Mouse (Mus musculus): Measurements from ENCODE around the gene Sbk3.

- no peak for TF ChIP-seq EP300 (IDR thresholded peaks at IDR 0.05; ENCODE audit: low read depth)
- no peak for TF ChIP-seq CTCF (IDR thresholded peaks at IDR 0.05; ENCODE audit: low read depth)
These were observed 25.3 kb upstream of the Sbk3 start, which contains the start of gene Zfp579 for GRCm38 (mm10) chr7:4996003-4996895.

Data from heart, postnatal 0 days (tissue).